Mouse (Mus musculus): ENCODE data around the gene Uvrag. TPM values are rescaled to one million over a fixed set of nuclear protein-coding genes. Genes with fewer than 3 reads are reported as not detected.

Gene Uvrag
- total and polyA plus RNA-seq, 3 experiments, result 13.1 to 29.9 (median 23.3) TPM

- Histone ChIP-seq H3K4me1 (ENCODE audit: insufficient read depth, low read depth, low read length) (no peaks in the 10 kb centered on the region), H3K36me3 (replicated peaks) (peaks cover 71% of the 10 kb centered on the region), H3K9me3 (replicated peaks) (no peaks in the 10 kb centered on the region), H3K27me3 (ENCODE audit: insufficient read depth, low read length) (no peaks in the 10 kb centered on the region), H3K4me3 (ENCODE audit: low read depth, low read length) (no peak overlapping the region)
- TF ChIP-seq TAL1 (conservative IDR thresholded peaks at IDR 0.05; ENCODE audit: low read depth, low read length) (no peak), CTCF (IDR thresholded peaks at IDR 0.05; ENCODE audit: low read depth, low read length) (0 out of 2 replicates have a peak, but pooled peaks have one; percentile 27)
- ATAC-seq (ENCODE audit: extremely low read depth, insufficient number of reproducible peaks, low FRiP score, poor library complexity, severe bottlenecking) (no peak), DNase-seq (ENCODE audit: low spot score) (peak; percentile 12)
Observed at GRCm38 (mm10) chr7:99079522-99079921, 61.4 kb downstream of the Uvrag start.

DNA sequence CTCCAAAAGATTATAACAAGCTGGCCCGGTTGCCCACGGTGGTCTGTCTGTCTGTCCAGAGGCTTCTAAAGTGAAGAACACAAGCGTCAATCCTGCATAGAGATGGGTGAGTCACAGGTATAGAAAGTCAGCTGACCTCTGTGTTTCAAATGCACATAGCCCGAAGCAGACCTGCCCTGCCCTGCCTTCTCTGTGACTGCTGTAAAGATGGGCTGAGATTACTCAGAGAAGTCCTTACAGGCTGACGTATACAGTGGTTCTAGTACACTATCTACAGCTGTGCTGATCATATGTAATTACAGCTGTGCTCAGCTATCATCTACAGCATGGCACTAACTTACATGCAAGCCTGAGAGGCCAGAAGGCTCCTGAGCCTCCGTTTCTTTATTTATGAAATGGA lies 62.1 kb downstream of the Uvrag start:
- H3K36me3 ChIP-seq (replicated peaks), result peaks cover 71% of the 10 kb centered on the region

GRCm38 (mm10) chr7:99077234-99077633 lies 63.7 kb downstream of the Uvrag start:
- no peaks in the 10 kb centered on the region for H3K27me3 ChIP-seq (ENCODE audit: insufficient read depth, low read length)
- DNase-seq (ENCODE audit: low spot score) (no peak), ATAC-seq (ENCODE audit: extremely low read depth, insufficient number of reproducible peaks, low FRiP score, poor library complexity, severe bottlenecking) (no peak)
- peaks cover 72% of the 10 kb centered on the region for H3K36me3 ChIP-seq (replicated peaks)
- no peaks in the 10 kb centered on the region for H3K4me1 ChIP-seq (ENCODE audit: insufficient read depth, low read depth, low read length)
- no peaks in the 10 kb centered on the region for H3K9me3 ChIP-seq (replicated peaks)
- no peak overlapping the region for H3K4me3 ChIP-seq (ENCODE audit: low read depth, low read length)
- TF ChIP-seq POLR2AphosphoS5 (IDR thresholded peaks at IDR 0.05; ENCODE audit: insufficient replicate concordance, low read depth, low read length), result no peak
- no peak for TF ChIP-seq GATA2 (IDR thresholded peaks at IDR 0.05; ENCODE audit: borderline replicate concordance, low read depth, low read length)
- no peak for TF ChIP-seq CTCF (IDR thresholded peaks at IDR 0.05; ENCODE audit: low read depth, low read length)

More for the DNA sequence above, 62.1 kb downstream of the Uvrag start:
- H3K9me3 ChIP-seq (replicated peaks), result no peaks in the 10 kb centered on the region
- DNase-seq (ENCODE audit: low spot score) (no peak), ATAC-seq (ENCODE audit: extremely low read depth, insufficient number of reproducible peaks, low FRiP score, poor library complexity, severe bottlenecking) (no peak)
- H3K27me3 ChIP-seq (ENCODE audit: insufficient read depth, low read length), result no peaks in the 10 kb centered on the region
- H3K4me1 ChIP-seq (ENCODE audit: insufficient read depth, low read depth, low read length), result no peaks in the 10 kb centered on the region
- no peak overlapping the region for H3K4me3 ChIP-seq (ENCODE audit: low read depth, low read length)
- TF ChIP-seq TAL1 (conservative IDR thresholded peaks at IDR 0.05; ENCODE audit: low read depth, low read length), result no peak
- no peak for TF ChIP-seq GATA2 (IDR thresholded peaks at IDR 0.05; ENCODE audit: borderline replicate concordance, low read depth, low read length)
- no peak for TF ChIP-seq GATA1 (IDR thresholded peaks at IDR 0.05; ENCODE audit: borderline replicate concordance, low read length)
- TF ChIP-seq POLR2AphosphoS5 (IDR thresholded peaks at IDR 0.05; ENCODE audit: insufficient replicate concordance, low read depth, low read length), result no peak
- TF ChIP-seq CTCF (IDR thresholded peaks at IDR 0.05; ENCODE audit: low read depth, low read length), result no peak

DNA sequence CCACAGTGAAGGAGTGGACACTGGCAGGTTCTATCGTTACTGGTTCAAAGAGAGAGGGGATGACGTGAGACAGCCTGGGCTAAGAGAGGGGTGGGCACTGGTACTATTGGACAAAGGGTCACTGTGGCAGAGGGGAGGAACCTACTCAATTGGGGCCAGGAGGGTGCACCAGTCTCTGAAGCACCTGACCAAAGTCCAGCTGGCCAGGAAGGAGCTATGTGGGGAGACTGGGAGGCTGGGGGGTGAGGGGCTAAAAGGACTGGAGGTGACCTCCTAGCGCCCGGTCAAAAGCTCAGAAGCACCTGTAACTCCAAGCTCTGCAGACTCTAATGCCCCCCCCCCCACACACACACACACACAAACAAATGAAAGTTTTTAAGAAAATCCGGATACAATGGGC lies 65.8 kb downstream of the Uvrag start:
- peaks cover 64% of the 10 kb centered on the region for H3K36me3 ChIP-seq (replicated peaks)
- no peaks in the 10 kb centered on the region for H3K27me3 ChIP-seq (ENCODE audit: insufficient read depth, low read length)
- H3K4me1 ChIP-seq (ENCODE audit: insufficient read depth, low read depth, low read length), result no peaks in the 10 kb centered on the region
- no peak overlapping the region for H3K4me3 ChIP-seq (ENCODE audit: low read depth, low read length)
- ATAC-seq (ENCODE audit: extremely low read depth, insufficient number of reproducible peaks, low FRiP score, poor library complexity, severe bottlenecking) (no peak), DNase-seq (ENCODE audit: low spot score) (no peak)
- TF ChIP-seq TAL1 (conservative IDR thresholded peaks at IDR 0.05; ENCODE audit: low read depth, low read length) (no peak), CTCF (IDR thresholded peaks at IDR 0.05; ENCODE audit: low read depth, low read length) (no peak), POLR2AphosphoS5 (IDR thresholded peaks at IDR 0.05; ENCODE audit: insufficient replicate concordance, low read depth, low read length) (no peak), GATA1 (IDR thresholded peaks at IDR 0.05; ENCODE audit: borderline replicate concordance, low read length) (no peak), GATA2 (IDR thresholded peaks at IDR 0.05; ENCODE audit: borderline replicate concordance, low read depth, low read length) (no peak)
- no peaks in the 10 kb centered on the region for H3K9me3 ChIP-seq (replicated peaks)

GRCm38 (mm10) chr7:99073734-99074372 lies 67.1 kb downstream of the Uvrag start:
- no peak for DNase-seq (ENCODE audit: low spot score)
- Histone ChIP-seq H3K4me1 (ENCODE audit: insufficient read depth, low read depth, low read length) (no peaks in the 10 kb centered on the region), H3K36me3 (replicated peaks) (peaks cover 62% of the 10 kb centered on the region)

GRCm38 (mm10) chr7:99067710-99068109 lies 73.2 kb downstream of the Uvrag start:
- Histone ChIP-seq H3K36me3 (replicated peaks) (peaks cover 44% of the 10 kb centered on the region), H3K4me3 (ENCODE audit: low read depth, low read length) (no peak overlapping the region)

More at GRCm38 (mm10) chr7:99073734-99074372, 67.1 kb downstream of the Uvrag start:
- no peak overlapping the region for H3K4me3 ChIP-seq (ENCODE audit: low read depth, low read length)
- no peak for TF ChIP-seq GATA1 (IDR thresholded peaks at IDR 0.05; ENCODE audit: borderline replicate concordance, low read length)
- TF ChIP-seq CTCF (IDR thresholded peaks at IDR 0.05; ENCODE audit: low read depth, low read length), result no peak
- TF ChIP-seq POLR2AphosphoS5 (IDR thresholded peaks at IDR 0.05; ENCODE audit: insufficient replicate concordance, low read depth, low read length), result no peak
- TF ChIP-seq GATA2 (IDR thresholded peaks at IDR 0.05; ENCODE audit: borderline replicate concordance, low read depth, low read length), result no peak
- no peak for TF ChIP-seq TAL1 (conservative IDR thresholded peaks at IDR 0.05; ENCODE audit: low read depth, low read length)
- ATAC-seq (ENCODE audit: extremely low read depth, insufficient number of reproducible peaks, low FRiP score, poor library complexity, severe bottlenecking), result no peak
- H3K9me3 ChIP-seq (replicated peaks), result no peaks in the 10 kb centered on the region
- no peaks in the 10 kb centered on the region for H3K27me3 ChIP-seq (ENCODE audit: insufficient read depth, low read length)

More at GRCm38 (mm10) chr7:99067710-99068109, 73.2 kb downstream of the Uvrag start:
- TF ChIP-seq CTCF (IDR thresholded peaks at IDR 0.05; ENCODE audit: low read depth, low read length) (no peak), POLR2AphosphoS5 (IDR thresholded peaks at IDR 0.05; ENCODE audit: insufficient replicate concordance, low read depth, low read length) (no peak), GATA1 (IDR thresholded peaks at IDR 0.05; ENCODE audit: borderline replicate concordance, low read length) (no peak), TAL1 (conservative IDR thresholded peaks at IDR 0.05; ENCODE audit: low read depth, low read length) (no peak), GATA2 (IDR thresholded peaks at IDR 0.05; ENCODE audit: borderline replicate concordance, low read depth, low read length) (no peak)
- Histone ChIP-seq H3K9me3 (replicated peaks) (no peaks in the 10 kb centered on the region), H3K27me3 (ENCODE audit: insufficient read depth, low read length) (no peaks in the 10 kb centered on the region), H3K4me1 (ENCODE audit: insufficient read depth, low read depth, low read length) (no peaks in the 10 kb centered on the region)
- ATAC-seq (ENCODE audit: extremely low read depth, insufficient number of reproducible peaks, low FRiP score, poor library complexity, severe bottlenecking) (no peak), DNase-seq (ENCODE audit: low spot score) (no peak)

All from G1E (cell line).